21 mouse cellular contexts compared by ENCODE assay signal in genomic region chr8:34739836-34740804, GRCm38 (mm10).
DNase-seq lines count a peak whose midpoint lies in the region; ATAC-seq and TF ChIP-seq lines count a peak whose summit lies in the region.
"Had no signal": no experiment of that assay in that cellular context is flagged by ENCODE, and none has a peak within 500 bp of the region (broad histone marks: within the 10 kb centered on the region; RNA-seq: fewer than 3 reads in every experiment).

No protein-coding gene starts in this region.

- peak; percentile 71 for ATAC-seq in granulocyte monocyte progenitor cell, adult 5-6 weeks (replicated peaks; ENCODE audit: poor library complexity, severe bottlenecking)
- ATAC-seq: intestine, postnatal 0 days; midbrain, embryonic 15.5 days; Patski had no signal

- no peak for TF ChIP-seq POLR2A in thymus, adult 2 months (IDR thresholded peaks at IDR 0.05; ENCODE audit: control insufficient read depth, extremely low read depth, insufficient read depth, low read length, poor library complexity)

- peak; percentile 56 for DNase-seq in 3134 (ENCODE audit: extremely low read depth, insufficient read length, low spot score)
- DNase-seq in CD4-positive, CD25-positive, alpha-beta regulatory T cell, adult 2 months (ENCODE audit: low read depth, low spot score): peak; percentile 76
- peak; percentile 19 for DNase-seq in thymus, adult 2 months
- no peak for DNase-seq in hindbrain, embryonic 10.5 days (ENCODE audit: low spot score)
- no peak for DNase-seq in kidney, adult 9 months
- no peak for DNase-seq in left cerebral cortex, postnatal 36 days (ENCODE audit: low spot score in 2 of 2)
- DNase-seq: adrenal gland, postnatal 10 days; cerebellum, adult 9-10 months; heart, adult 18-20 months; kidney, postnatal 10 days; layer of hippocampus, adult 9-11 months; liver; right cerebral cortex, postnatal 14 days had no signal

- intact Hi-C loops in left cerebral cortex, postnatal 36 days (cut with DNase I): no loop called here

- H3K27ac ChIP-seq in thymus, adult 2 months (ENCODE audit: control insufficient read depth, insufficient read depth, low read length): no peak overlapping the region
- no peak overlapping the region for H3K27ac ChIP-seq in hindbrain, embryonic 10.5 days
- H3K27ac ChIP-seq: embryonic facial prominence, embryonic 10.5 days; heart, embryonic 15.5 days; hindbrain, embryonic 13.5 days; macrophage; midbrain, embryonic 15.5 days had no signal

- H3K4me3 ChIP-seq in thymus, adult 2 months (ENCODE audit: control insufficient read depth, insufficient read depth, low read length): no peak overlapping the region
- H3K4me3 ChIP-seq in hindbrain, embryonic 10.5 days: no peak overlapping the region
- H3K4me3 ChIP-seq: embryonic facial prominence, embryonic 10.5 days; heart, embryonic 15.5 days; hindbrain, embryonic 13.5 days; midbrain, embryonic 15.5 days had no signal

- TF ChIP-seq CTCF in thymus, adult 2 months (IDR thresholded peaks at IDR 0.05; ENCODE audit: borderline replicate concordance, control insufficient read depth, extremely low read depth, insufficient read depth, low read length, poor library complexity): no peak

- no peaks in the 10 kb centered on the region for H3K36me3 ChIP-seq in thymus, adult 2 months (ENCODE audit: control insufficient read depth, insufficient read depth, low read length)
- no peaks in the 10 kb centered on the region for H3K36me3 ChIP-seq in hindbrain, embryonic 10.5 days
- H3K36me3 ChIP-seq: embryonic facial prominence, embryonic 10.5 days; heart, embryonic 15.5 days; hindbrain, embryonic 13.5 days; midbrain, embryonic 15.5 days had no signal

- no peaks in the 10 kb centered on the region for H3K9me3 ChIP-seq in hindbrain, embryonic 10.5 days
- H3K9me3 ChIP-seq: embryonic facial prominence, embryonic 10.5 days; heart, embryonic 15.5 days; hindbrain, embryonic 13.5 days; midbrain, embryonic 15.5 days had no signal

- H3K27me3 ChIP-seq in thymus, adult 2 months (ENCODE audit: control insufficient read depth, insufficient read depth, low read length): no peaks in the 10 kb centered on the region
- H3K27me3 ChIP-seq in hindbrain, embryonic 10.5 days (ENCODE audit: insufficient read depth, poor library complexity, severe bottlenecking): no peaks in the 10 kb centered on the region
- H3K27me3 ChIP-seq: heart, embryonic 15.5 days; hindbrain, embryonic 13.5 days; midbrain, embryonic 15.5 days; Patski had no signal

- 20% methylated on average over 16 of the region's 16 CpGs for WGBS in thymus, adult 2 months
- 94% methylated on average over 16 of the region's 16 CpGs for WGBS in hindbrain, embryonic 10.5 days

- peaks cover 13% of the 10 kb centered on the region for H3K4me1 ChIP-seq in thymus, adult 2 months (replicated peaks; ENCODE audit: control insufficient read depth, insufficient read depth, low read length)
- H3K4me1 ChIP-seq in hindbrain, embryonic 10.5 days (replicated peaks): no peaks in the 10 kb centered on the region
- H3K4me1 ChIP-seq: heart, embryonic 15.5 days had no signal

Comparison
In these comparisons a context has a peak if more than half of its experiments do, and no peak if none do; other contexts are left out.
1. DNase-seq: peak in 3134 (single experiment), CD4-positive, CD25-positive, alpha-beta regulatory T cell, adult 2 months (single experiment) and thymus, adult 2 months (single experiment); none in hindbrain, embryonic 10.5 days (single experiment), kidney, adult 9 months (single experiment) and left cerebral cortex, postnatal 36 days (0 of 2).